Mouse (Mus musculus) forebrain, postnatal 0 days (tissue): ENCODE measurements at regions not wholly inside any gene's neighbourhood (a gene's known extent, or its start where the extent isn't known, plus 50 kb on each side); places are given as distances from the start of the nearest gene placed in this dataset.

Source experiments
- ATAC-seq: fragments of 200-750 bp; cut with Nextera tagmentation; 2 replicates; pipeline ENCODE4 v1.8.0; 2017; ENCODE audit warnings: mild to moderate bottlenecking, moderate library complexity
- DNase-seq: peaks from one replicate; pipeline ENCODE4 v3.0.0-alpha.2; 2015
- H3K27ac ChIP-seq: fragments of 300-500 bp; sonication (generic); 2 replicates; pipeline ENCODE4 v1.5.1; 2014; ENCODE audit warnings: low read depth, mild to moderate bottlenecking, antibody characterized with exemption, low read length, moderate library complexity, mixed read lengths
- H3K27me3 ChIP-seq: fragments of 300-500 bp; sonication (generic); 2 replicates; pipeline ENCODE4 v1.6.1; 2014; ENCODE audit warnings: mild to moderate bottlenecking, low read length, mixed read lengths; ENCODE audit not compliant: insufficient read depth
- H3K36me3 ChIP-seq: fragments of 300-500 bp; sonication (generic); 2 replicates; pipeline ENCODE4 v1.6.1; 2014; ENCODE audit warnings: mild to moderate bottlenecking, moderate library complexity; ENCODE audit not compliant: insufficient read depth
- H3K4me1 ChIP-seq: fragments of 300-500 bp; sonication (generic); 2 replicates; pipeline ENCODE4 v1.6.1; 2014; ENCODE audit warnings: antibody characterized with exemption; ENCODE audit not compliant: insufficient read depth
- H3K4me2 ChIP-seq: fragments of 300-500 bp; sonication (generic); 2 replicates; pipeline ENCODE4 v1.6.1; 2014; ENCODE audit warnings: low read depth, mild to moderate bottlenecking, moderate library complexity
- H3K4me3 ChIP-seq: fragments of 300-500 bp; sonication (generic); 2 replicates; pipeline ENCODE4 v1.5.1; 2014; ENCODE audit warnings: low read depth, low read length, mixed read lengths
- H3K9ac ChIP-seq: fragments of 300-500 bp; sonication (generic); 2 replicates; pipeline ENCODE4 v1.6.1; 2014; ENCODE audit warnings: mild to moderate bottlenecking
- H3K9me3 ChIP-seq: fragments of 300-500 bp; sonication (generic); 2 replicates; pipeline ENCODE4 v1.6.1; 2016; ENCODE audit warnings: low read length
- CTCF ChIP-seq: sonication (generic); IDR thresholded peaks from 2 replicates; pipeline ENCODE4 v1.5.1; 2016; ENCODE audit warnings: antibody characterized with exemption, control low read depth, low read depth
- WGBS: fragments of 180-500 bp; shearing (Covaris S2); extraction: QIAGEN DNeasy Blood & Tissue Kit; methylation state at CpG from one replicate; pipeline ENCODE4 v1.1.7; 2014; 5-methylcytosine and 5-hydroxymethylcytosine counted together

GRCm38 (mm10) chrX:12494535-12494934 is 93.1 kb upstream of the Atp6ap2 start:
- Histone ChIP-seq H3K9ac (no peak overlapping the region), H3K4me3 (no peak overlapping the region), H3K4me1 (no peaks in the 10 kb centered on the region), H3K27ac (no peak overlapping the region), H3K4me2 (no peak overlapping the region), H3K27me3 (no peaks in the 10 kb centered on the region), H3K9me3 (no peaks in the 10 kb centered on the region), H3K36me3 (no peaks in the 10 kb centered on the region)
- TF ChIP-seq CTCF, result no peak
- no peak for DNase-seq
- ATAC-seq, result no peak
- 73% methylated on average over 6 of the region's 6 CpGs for whole genome bisulfite sequencing

GRCm38 (mm10) chrX:12500601-12501000 is 87.0 kb upstream of the Atp6ap2 start:
- no peaks in the 10 kb centered on the region for H3K36me3 ChIP-seq
- no peak overlapping the region for H3K4me2 ChIP-seq
- 52% methylated on average over 3 of the region's 3 CpGs for WGBS
- no peak overlapping the region for H3K27ac ChIP-seq
- H3K9me3 ChIP-seq, result no peaks in the 10 kb centered on the region
- H3K4me1 ChIP-seq, result no peaks in the 10 kb centered on the region
- H3K9ac ChIP-seq, result no peak overlapping the region
- no peaks in the 10 kb centered on the region for H3K27me3 ChIP-seq
- DNase-seq (no peak), ATAC-seq (no peak)
- TF ChIP-seq CTCF, result no peak
- no peak overlapping the region for H3K4me3 ChIP-seq

- H3K27me3 ChIP-seq, result no peaks in the 10 kb centered on the region
- H3K9ac ChIP-seq, result no peak overlapping the region
- ATAC-seq (no peak), DNase-seq (no peak)
- H3K4me1 ChIP-seq, result no peaks in the 10 kb centered on the region
- no peaks in the 10 kb centered on the region for H3K9me3 ChIP-seq
- TF ChIP-seq CTCF, result no peak
- no peaks in the 10 kb centered on the region for H3K36me3 ChIP-seq
- H3K27ac ChIP-seq, result no peak overlapping the region
- no peak overlapping the region for H3K4me2 ChIP-seq
- no peak overlapping the region for H3K4me3 ChIP-seq
- WGBS, result 78% methylated on average over 4 of the region's 4 CpGs
These were observed 85.2 kb upstream of the Atp6ap2 start for GRCm38 (mm10) chrX:12502364-12502763.

GRCm38 (mm10) chrX:12503581-12503980 is 84.0 kb upstream of the Atp6ap2 start:
- H3K4me2 ChIP-seq, result no peak overlapping the region
- no peaks in the 10 kb centered on the region for H3K27me3 ChIP-seq
- no peak for TF ChIP-seq CTCF
- DNase-seq (no peak), ATAC-seq (no peak)
- H3K36me3 ChIP-seq, result no peaks in the 10 kb centered on the region
- WGBS, result 53% methylated on average over 1 of the region's 1 CpGs
- no peak overlapping the region for H3K4me3 ChIP-seq
- H3K9ac ChIP-seq, result no peak overlapping the region
- H3K27ac ChIP-seq, result no peak overlapping the region
- H3K4me1 ChIP-seq, result no peaks in the 10 kb centered on the region
- no peaks in the 10 kb centered on the region for H3K9me3 ChIP-seq

- Histone ChIP-seq H3K4me3 (no peak overlapping the region), H3K36me3 (no peaks in the 10 kb centered on the region), H3K4me2 (no peak overlapping the region), H3K9ac (no peak overlapping the region), H3K27ac (no peak overlapping the region), H3K4me1 (no peaks in the 10 kb centered on the region), H3K9me3 (no peaks in the 10 kb centered on the region), H3K27me3 (no peaks in the 10 kb centered on the region)
- ATAC-seq, result no peak
- TF ChIP-seq CTCF, result 0 out of 2 replicates have a peak, but pooled peaks have one; percentile 3
- no peak for DNase-seq
- WGBS, result 65% methylated on average over 3 of the region's 3 CpGs
These were observed 76.5 kb upstream of the Atp6ap2 start for GRCm38 (mm10) chrX:12511119-12511518.

GRCm38 (mm10) chrX:12525044-12525443 is 62.6 kb upstream of the Atp6ap2 start:
- ATAC-seq, result no peak
- no peak overlapping the region for H3K27ac ChIP-seq
- TF ChIP-seq CTCF, result no peak
- 93% methylated on average over 3 of the region's 3 CpGs for WGBS
- no peak overlapping the region for H3K4me2 ChIP-seq
- no peaks in the 10 kb centered on the region for H3K36me3 ChIP-seq
- H3K4me3 ChIP-seq, result no peak overlapping the region
- H3K4me1 ChIP-seq, result no peaks in the 10 kb centered on the region
- H3K27me3 ChIP-seq, result no peaks in the 10 kb centered on the region
- no peak overlapping the region for H3K9ac ChIP-seq
- H3K9me3 ChIP-seq, result no peaks in the 10 kb centered on the region
- DNase-seq, result no peak

GRCm38 (mm10) chrX:12530406-12531311 is 56.9 kb upstream of the Atp6ap2 start:
- no peak for ATAC-seq

More at GRCm38 (mm10) chrX:12530406-12531311, 56.9 kb upstream of the Atp6ap2 start:
- H3K4me2 ChIP-seq, result no peak overlapping the region
- no peaks in the 10 kb centered on the region for H3K36me3 ChIP-seq
- no peaks in the 10 kb centered on the region for H3K4me1 ChIP-seq
- no peak for TF ChIP-seq CTCF
- no peak overlapping the region for H3K9ac ChIP-seq
- 69% methylated on average over 6 of the region's 6 CpGs for WGBS
- no peak for DNase-seq
- no peak overlapping the region for H3K4me3 ChIP-seq
- H3K9me3 ChIP-seq, result no peaks in the 10 kb centered on the region
- H3K27ac ChIP-seq, result no peak overlapping the region
- H3K27me3 ChIP-seq, result no peaks in the 10 kb centered on the region
